ENCODE assay signal across 8 mouse cellular contexts in genomic region chr10:61273844-61274215, GRCm38 (mm10). TPM values are rescaled to one million over a fixed set of nuclear protein-coding genes. Genes with fewer than 3 reads are reported as not detected.
DNase-seq lines count a peak whose midpoint lies in the region; ATAC-seq and TF ChIP-seq lines count a peak whose summit lies in the region.

No protein-coding gene starts in this region.

- peak overlapping the region; percentile 87 for H3K4me2 ChIP-seq in intestine, postnatal 0 days (replicated peaks; ENCODE audit: low read depth)
- H3K4me2 ChIP-seq in midbrain, embryonic 16.5 days (ENCODE audit: low read length), result peak overlapping the region; percentile 97

- WGBS in intestine, postnatal 0 days, result 63% methylated on average over 7 of the region's 7 CpGs
- WGBS in midbrain, embryonic 16.5 days, result 55% methylated on average over 7 of the region's 7 CpGs

- no peak for TF ChIP-seq CTCF in intestine, postnatal 0 days (IDR thresholded peaks at IDR 0.05; ENCODE audit: low read depth)

- H3K9ac ChIP-seq in intestine, postnatal 0 days (ENCODE audit: low read depth, low read length), result no peak overlapping the region
- H3K9ac ChIP-seq in midbrain, embryonic 16.5 days (ENCODE audit: low read depth, low read length), result peak overlapping the region; percentile 67; the same call in 1 of the 2 replicates

- intact Hi-C loops in left cerebral cortex, postnatal 4 days (cut with DNase I), result no loop called here

- no peaks in the 10 kb centered on the region; the same call in 1 of the 2 replicates for H3K4me1 ChIP-seq in intestine, postnatal 0 days (replicated peaks; ENCODE audit: control insufficient read depth, insufficient read depth, low read length)
- H3K4me1 ChIP-seq in midbrain, embryonic 16.5 days (ENCODE audit: control insufficient read depth, insufficient read depth, low read length), result peaks cover 6% of the 10 kb centered on the region; the same call in 1 of the 2 replicates

- no peaks in the 10 kb centered on the region for H3K9me3 ChIP-seq in intestine, postnatal 0 days (ENCODE audit: control insufficient read depth)
- no peaks in the 10 kb centered on the region for H3K9me3 ChIP-seq in midbrain, embryonic 16.5 days (replicated peaks; ENCODE audit: control insufficient read depth, low read length, poor library complexity, severe bottlenecking)

- peak overlapping the region; percentile 39 for H3K4me3 ChIP-seq in intestine, postnatal 0 days (ENCODE audit: low read depth, low read length)
- peak overlapping the region; percentile 56; the same call in 1 of the 2 replicates for H3K4me3 ChIP-seq in midbrain, embryonic 16.5 days (ENCODE audit: low read depth, low read length)

- H3K27me3 ChIP-seq in intestine, postnatal 0 days (replicated peaks; ENCODE audit: control insufficient read depth, insufficient read depth, low read length), result peaks cover 20% of the 10 kb centered on the region
- peaks cover 17% of the 10 kb centered on the region for H3K27me3 ChIP-seq in midbrain, embryonic 16.5 days (ENCODE audit: control insufficient read depth, insufficient read depth, low read depth, low read length)

- peak; percentile 41 for DNase-seq in left cerebral cortex, postnatal 4 days
- no peak for DNase-seq in left cerebral cortex, adult 8-10 months (ENCODE audit: low spot score in 2 of 2)
- peak; percentile 63 to 79 for DNase-seq in heart, adult 18-20 months
- DNase-seq in adrenal gland, adult 2 months, result no peak
- DNase-seq in cerebellum, adult 18-20 months, result no peak

- ATAC-seq in intestine, postnatal 0 days, result no peak
- no peak for ATAC-seq in midbrain, embryonic 16.5 days
- ATAC-seq in CD4-positive, CD25-positive, alpha-beta regulatory T cell, adult 4 months, result no peak

- H3K36me3 ChIP-seq in intestine, postnatal 0 days (ENCODE audit: control insufficient read depth, insufficient read depth), result no peaks in the 10 kb centered on the region
- H3K36me3 ChIP-seq in midbrain, embryonic 16.5 days (ENCODE audit: control insufficient read depth, insufficient read depth, low read length), result no peaks in the 10 kb centered on the region

- no peak overlapping the region for H3K27ac ChIP-seq in intestine, postnatal 0 days (ENCODE audit: low read depth, low read length)
- H3K27ac ChIP-seq in midbrain, embryonic 16.5 days (ENCODE audit: low read length), result no peak overlapping the region

RNA-seq across cellular contexts. Expression of gene Adamts14, which starts 0.6 kb away (rescaled TPM):
- total RNA-seq in left cerebral cortex, postnatal 4 days (2021), result 1 to 10 TPM; 1.0 to 1.5 TPM
- total RNA-seq in left cerebral cortex, adult 8-10 months (2022), result under 1 TPM; 0.09 to 0.27 (median 0.18) TPM
- 1 to 10 TPM in 1 of 2 experiments, under 1 TPM in 1; 0.79 to 1.0 TPM for total RNA-seq in heart, adult 18-20 months (2021)
- 0.60 and 0.73 TPM in 2 replicates for polyA plus RNA-seq in intestine, postnatal 0 days (2015; fragmentation: Nextera tagmentation; extraction: Ambion mirVana)
- polyA plus RNA-seq in midbrain, embryonic 16.5 days (2015; fragmentation: Nextera tagmentation; extraction: Ambion mirVana), result 0.24 and 0.29 TPM in 2 replicates
- 1 to 10 TPM; 2.1 TPM for total RNA-seq in adrenal gland, adult 2 months (2021)
- polyA plus RNA-seq in adrenal gland, adult 2 months (2012; rRNA removed), result 2.9 and 3.2 TPM in 2 replicates
- under 1 TPM in 1 of 2 experiments, not detected in 1; 0.11 TPM for polyA plus RNA-seq in CD4-positive, CD25-positive, alpha-beta regulatory T cell, adult 4 months (2017; shearing (Covaris generic))

RNA-seq across cellular contexts. Expression of gene Prf1, which starts 23.8 kb away (rescaled TPM):
- total RNA-seq in left cerebral cortex, postnatal 4 days (2021), result not detected
- not detected for total RNA-seq in left cerebral cortex, adult 8-10 months (2022)
- under 1 TPM; 0.40 to 0.59 TPM for total RNA-seq in heart, adult 18-20 months (2021)
- not detected in 2 replicates for polyA plus RNA-seq in intestine, postnatal 0 days (2015; fragmentation: Nextera tagmentation; extraction: Ambion mirVana)
- polyA plus RNA-seq in midbrain, embryonic 16.5 days (2015; fragmentation: Nextera tagmentation; extraction: Ambion mirVana), result not detected in 2 replicates
- under 1 TPM; 0.17 to 0.24 TPM for total RNA-seq in adrenal gland, adult 2 months (2021)
- 0.39 and 0.48 TPM in 2 replicates for polyA plus RNA-seq in adrenal gland, adult 2 months (2012; rRNA removed)
- 10 to 100 TPM in 1 of 2 experiments, 1 to 10 TPM in 1; 6.8 to 14.3 TPM for polyA plus RNA-seq in CD4-positive, CD25-positive, alpha-beta regulatory T cell, adult 4 months (2017; shearing (Covaris generic))

Comparison
In these comparisons a context has a peak if more than half of its experiments do, and no peak if none do; other contexts are left out.
1. DNase-seq: peak in left cerebral cortex, postnatal 4 days (single experiment) and heart, adult 18-20 months (2 of 2); none in left cerebral cortex, adult 8-10 months (0 of 2), adrenal gland, adult 2 months (single experiment) and cerebellum, adult 18-20 months (0 of 2).